Mouse (Mus musculus) forebrain, embryonic 14.5 days (tissue): ENCODE measurements at regions not wholly inside any gene's neighbourhood (a gene's known extent, or its start where the extent isn't known, plus 50 kb on each side); places are given as distances from the start of the nearest gene placed in this dataset.

ENCODE experiments used
- ATAC-seq: fragments of 200-750 bp; cut with Nextera tagmentation; 2 replicates; pipeline ENCODE4 v1.8.0; 2017; ENCODE audit warnings: mild to moderate bottlenecking, moderate library complexity
- DNase-seq: peaks from one replicate; pipeline ENCODE4 v3.0.0-alpha.2; 2015; ENCODE audit warnings: low spot score
- H3K27ac ChIP-seq: fragments of 300-500 bp; sonication (generic); 2 replicates; pipeline ENCODE4 v1.5.1; 2014; ENCODE audit warnings: low read depth, mild to moderate bottlenecking, control low read depth, low read length, moderate library complexity
- H3K27me3 ChIP-seq: fragments of 300-500 bp; sonication (generic); replicated peaks from 2 replicates; pipeline ENCODE4 v1.6.1; 2014; ENCODE audit warnings: low read length, control low read depth, mixed read lengths; ENCODE audit not compliant: control insufficient read depth, insufficient read depth
- H3K36me3 ChIP-seq: fragments of 300-500 bp; sonication (generic); 2 replicates; pipeline ENCODE4 v1.6.1; 2014; ENCODE audit warnings: low read length, control low read depth; ENCODE audit not compliant: control insufficient read depth, insufficient read depth
- H3K4me1 ChIP-seq: fragments of 300-500 bp; sonication (generic); 2 replicates; pipeline ENCODE4 v1.6.1; 2014; ENCODE audit warnings: antibody characterized with exemption, low read length, control low read depth; ENCODE audit not compliant: control insufficient read depth, insufficient read depth
- H3K4me2 ChIP-seq: fragments of 300-500 bp; sonication (generic); 2 replicates; pipeline ENCODE4 v1.6.1; 2014; ENCODE audit warnings: mild to moderate bottlenecking, control low read depth, low read length
- H3K4me3 ChIP-seq: fragments of 300-500 bp; sonication (generic); 2 replicates; pipeline ENCODE4 v1.5.1; 2014; ENCODE audit warnings: low read depth, low read length, control low read depth
- H3K9ac ChIP-seq: fragments of 300-500 bp; sonication (generic); 2 replicates; pipeline ENCODE4 v1.6.1; 2014; ENCODE audit warnings: mild to moderate bottlenecking, low read length, control low read depth, moderate library complexity
- H3K9me3 ChIP-seq: fragments of 300-500 bp; sonication (generic); replicated peaks from 2 replicates; pipeline ENCODE4 v1.6.1; 2016; ENCODE audit warnings: low read length, control low read depth, mixed read lengths; ENCODE audit not compliant: control insufficient read depth
- WGBS: fragments of 180-500 bp; shearing (Covaris S2); extraction: QIAGEN DNeasy Blood & Tissue Kit; methylation state at CpG from one replicate; pipeline ENCODE4 v1.1.7; 2014; 5-methylcytosine and 5-hydroxymethylcytosine counted together

GRCm38 (mm10) chr5:118360374-118361064 lies 115.5 kb downstream of the 2410131K14Rik start:
- no peak for DNase-seq
- no peak for ATAC-seq
- WGBS: 71% methylated on average over 16 of the region's 16 CpGs
- Histone ChIP-seq H3K36me3 (no peaks in the 10 kb centered on the region), H3K27ac (no peak overlapping the region), H3K9me3 (no peaks in the 10 kb centered on the region), H3K4me2 (no peak overlapping the region), H3K4me1 (peaks cover 3% of the 10 kb centered on the region; the same call in 1 of the 2 replicates), H3K9ac (no peak overlapping the region), H3K27me3 (no peaks in the 10 kb centered on the region), H3K4me3 (no peak overlapping the region)

- no peaks in the 10 kb centered on the region for H3K9me3 ChIP-seq
- ATAC-seq: no peak
- no peak for DNase-seq
- no peak overlapping the region for H3K9ac ChIP-seq
- H3K27me3 ChIP-seq: no peaks in the 10 kb centered on the region
- no peaks in the 10 kb centered on the region for H3K4me1 ChIP-seq
- no peak overlapping the region for H3K4me2 ChIP-seq
- no peaks in the 10 kb centered on the region for H3K36me3 ChIP-seq
- H3K4me3 ChIP-seq: no peak overlapping the region
- no peak overlapping the region for H3K27ac ChIP-seq
- 84% methylated on average over 13 of the region's 13 CpGs for WGBS
These were observed 116.3 kb downstream of the 2410131K14Rik start for GRCm38 (mm10) chr5:118361133-118361852.

- no peaks in the 10 kb centered on the region for H3K9me3 ChIP-seq
- H3K27me3 ChIP-seq: no peaks in the 10 kb centered on the region
- no peak overlapping the region for H3K4me2 ChIP-seq
- no peaks in the 10 kb centered on the region for H3K4me1 ChIP-seq
- no peak overlapping the region for H3K9ac ChIP-seq
- H3K36me3 ChIP-seq: no peaks in the 10 kb centered on the region
- H3K4me3 ChIP-seq: no peak overlapping the region
- no peak overlapping the region for H3K27ac ChIP-seq
- DNase-seq: no peak
- no peak for ATAC-seq
- 81% methylated on average over 8 of the region's 8 CpGs for WGBS
These were observed 116.9 kb downstream of the 2410131K14Rik start for GRCm38 (mm10) chr5:118361853-118362406.

- no peaks in the 10 kb centered on the region for H3K36me3 ChIP-seq
- H3K27me3 ChIP-seq: no peaks in the 10 kb centered on the region
- no peak overlapping the region for H3K4me2 ChIP-seq
- no peaks in the 10 kb centered on the region for H3K4me1 ChIP-seq
- H3K9me3 ChIP-seq: no peaks in the 10 kb centered on the region
- DNase-seq: no peak
- no peak for ATAC-seq
- WGBS: 70% methylated on average over 4 of the region's 4 CpGs
- H3K9ac ChIP-seq: no peak overlapping the region
- no peak overlapping the region for H3K27ac ChIP-seq
- H3K4me3 ChIP-seq: no peak overlapping the region
These were observed 117.7 kb downstream of the 2410131K14Rik start for GRCm38 (mm10) chr5:118362738-118363137.

GRCm38 (mm10) chr5:118363154-118363553 lies 118.1 kb downstream of the 2410131K14Rik start:
- no peaks in the 10 kb centered on the region for H3K36me3 ChIP-seq
- H3K27ac ChIP-seq: no peak overlapping the region
- no peak overlapping the region for H3K4me2 ChIP-seq
- no peak overlapping the region for H3K9ac ChIP-seq
- no peaks in the 10 kb centered on the region for H3K9me3 ChIP-seq
- no peaks in the 10 kb centered on the region for H3K4me1 ChIP-seq
- ATAC-seq (no peak), DNase-seq (no peak)
- no peaks in the 10 kb centered on the region for H3K27me3 ChIP-seq
- H3K4me3 ChIP-seq: no peak overlapping the region
- WGBS: 84% methylated on average over 6 of the region's 6 CpGs

GRCm38 (mm10) chr5:118364646-118365045 lies 119.6 kb downstream of the 2410131K14Rik start:
- WGBS: 95% methylated on average over 4 of the region's 4 CpGs
- Histone ChIP-seq H3K9me3 (no peaks in the 10 kb centered on the region), H3K27ac (no peak overlapping the region), H3K36me3 (no peaks in the 10 kb centered on the region), H3K4me2 (no peak overlapping the region), H3K4me3 (no peak overlapping the region), H3K4me1 (no peaks in the 10 kb centered on the region), H3K27me3 (no peaks in the 10 kb centered on the region), H3K9ac (no peak overlapping the region)
- no peak for DNase-seq
- no peak for ATAC-seq

GRCm38 (mm10) chr5:118365196-118365595 lies 120.2 kb downstream of the 2410131K14Rik start:
- DNase-seq (no peak), ATAC-seq (no peak)
- H3K9ac ChIP-seq: no peak overlapping the region
- no peaks in the 10 kb centered on the region for H3K27me3 ChIP-seq
- H3K9me3 ChIP-seq: no peaks in the 10 kb centered on the region
- H3K36me3 ChIP-seq: no peaks in the 10 kb centered on the region
- no peak overlapping the region for H3K4me3 ChIP-seq
- H3K4me2 ChIP-seq: no peak overlapping the region
- WGBS: 91% methylated on average over 7 of the region's 7 CpGs
- H3K27ac ChIP-seq: no peak overlapping the region
- no peaks in the 10 kb centered on the region for H3K4me1 ChIP-seq

- Histone ChIP-seq H3K9me3 (no peaks in the 10 kb centered on the region), H3K27ac (no peak overlapping the region), H3K9ac (no peak overlapping the region), H3K4me2 (no peak overlapping the region), H3K4me1 (no peaks in the 10 kb centered on the region), H3K36me3 (no peaks in the 10 kb centered on the region), H3K4me3 (no peak overlapping the region), H3K27me3 (no peaks in the 10 kb centered on the region)
- 21% methylated on average over 5 of the region's 5 CpGs for WGBS
- DNase-seq (no peak), ATAC-seq (no peak)
These were observed 120.6 kb downstream of the 2410131K14Rik start for GRCm38 (mm10) chr5:118365651-118366050.

GRCm38 (mm10) chr5:118367047-118367446 lies 122.0 kb downstream of the 2410131K14Rik start:
- no peak for ATAC-seq
- Histone ChIP-seq H3K4me3 (no peak overlapping the region), H3K36me3 (no peaks in the 10 kb centered on the region), H3K27me3 (no peaks in the 10 kb centered on the region), H3K4me1 (no peaks in the 10 kb centered on the region), H3K9ac (no peak overlapping the region), H3K4me2 (no peak overlapping the region), H3K9me3 (no peaks in the 10 kb centered on the region), H3K27ac (no peak overlapping the region)
- WGBS: 88% methylated on average over 11 of the region's 11 CpGs
- DNase-seq: no peak
